Mouse (Mus musculus): ENCODE measurements at regions not wholly inside any gene's neighbourhood (a gene's known extent, or its start where the extent isn't known, plus 50 kb on each side); places are given as distances from the start of the nearest gene placed in this dataset.
"Not testable (repeated sequence)": the region's sequence is repeated elsewhere in the genome, so short reads cannot be mapped to it uniquely, and the experiment has no call there.

GRCm38 (mm10) chr8:126775334-126775733, 170.3 kb downstream of the Tomm20 start:
- DNase-seq (ENCODE audit: low read depth): no peak

GRCm38 (mm10) chr8:126774816-126775215, 170.8 kb downstream of the Tomm20 start:
- DNase-seq (ENCODE audit: low read depth): no peak

GRCm38 (mm10) chr8:126772748-126773147, 172.9 kb downstream of the Tomm20 start:
- DNase-seq (ENCODE audit: low read depth): no peak

- DNase-seq (ENCODE audit: low read depth): no peak
Measured at GRCm38 (mm10) chr8:126772194-126772593, 173.4 kb downstream of the Tomm20 start.

GRCm38 (mm10) chr8:126770374-126770773, 175.3 kb downstream of the Tomm20 start:
- DNase-seq (ENCODE audit: low read depth): not testable (repeated sequence)

- DNase-seq (ENCODE audit: low read depth): no peak
Measured at GRCm38 (mm10) chr8:126768142-126768541, 174.4 kb upstream of the Irf2bp2 start.

- DNase-seq (ENCODE audit: low read depth): no peak
Measured at GRCm38 (mm10) chr8:126767341-126767740, 173.6 kb upstream of the Irf2bp2 start.

GRCm38 (mm10) chr8:126765693-126766238, 172.0 kb upstream of the Irf2bp2 start:
- no peak for DNase-seq (ENCODE audit: low read depth)

GRCm38 (mm10) chr8:126763600-126763999, 169.8 kb upstream of the Irf2bp2 start:
- DNase-seq (ENCODE audit: low read depth): no peak

- DNase-seq (ENCODE audit: low read depth): no peak
Measured at GRCm38 (mm10) chr8:126759711-126760110, 165.9 kb upstream of the Irf2bp2 start.

- DNase-seq (ENCODE audit: low read depth): no peak
Measured at GRCm38 (mm10) chr8:126758951-126759350, 165.2 kb upstream of the Irf2bp2 start.

- peak; percentile 69 for DNase-seq (ENCODE audit: low read depth)
Measured at GRCm38 (mm10) chr8:126757951-126758757, 164.4 kb upstream of the Irf2bp2 start.

- no peak for DNase-seq (ENCODE audit: low read depth)
Measured at GRCm38 (mm10) chr8:126756300-126757097, 162.7 kb upstream of the Irf2bp2 start.

- no peak for DNase-seq (ENCODE audit: low read depth)
Measured at GRCm38 (mm10) chr8:126755669-126756068, 161.9 kb upstream of the Irf2bp2 start.

- no peak for DNase-seq (ENCODE audit: low read depth)
Measured at GRCm38 (mm10) chr8:126754361-126754809, 160.6 kb upstream of the Irf2bp2 start.

- no peak for DNase-seq (ENCODE audit: low read depth)
Measured at GRCm38 (mm10) chr8:126753059-126753855, 159.5 kb upstream of the Irf2bp2 start.

- no peak for DNase-seq (ENCODE audit: low read depth)
Measured at GRCm38 (mm10) chr8:126751416-126752140, 157.8 kb upstream of the Irf2bp2 start.

- no peak for DNase-seq (ENCODE audit: low read depth)
Measured at GRCm38 (mm10) chr8:126745992-126746775, 152.4 kb upstream of the Irf2bp2 start.

- no peak for DNase-seq (ENCODE audit: low read depth)
Measured at GRCm38 (mm10) chr8:126744747-126745382, 151.1 kb upstream of the Irf2bp2 start.

GRCm38 (mm10) chr8:126743296-126743695, 149.5 kb upstream of the Irf2bp2 start:
- no peak for DNase-seq (ENCODE audit: low read depth)
